Mouse (Mus musculus) CH12.LX (cell line): ENCODE results near the gene Vmn2r80.

Experiments used
- CHD2 ChIP-seq: IDR thresholded peaks from 2 replicates; pipeline ENCODE4 v1.6.1; 2011; ENCODE audit warnings: low read length, improper control_type of control experiment
- CTCF ChIP-seq, 2 experiments: IDR thresholded peaks in 1 of 2; conservative IDR thresholded peaks in 1 of 2; 2 replicates each; pipeline ENCODE4 v1.5.1; 2011 to 2012; ENCODE audit warnings: low read depth in 2 of 2, low read length in 2 of 2, improper control_type of control experiment in 1 of 2, inconsistent platforms in 1 of 2, mild to moderate bottlenecking in 1 of 2, moderate library complexity in 1 of 2
- E2F4 ChIP-seq: IDR thresholded peaks from 2 replicates; pipeline ENCODE4 v1.6.1; 2011; ENCODE audit warnings: low read depth, low read length, improper control_type of control experiment; ENCODE audit not compliant: insufficient replicate concordance
- ELF1 ChIP-seq: IDR thresholded peaks from 2 replicates; pipeline ENCODE4 v1.6.1; 2014; ENCODE audit warnings: low read depth, mild to moderate bottlenecking, inconsistent platforms, low read length, improper control_type of control experiment
- GABPA ChIP-seq: IDR thresholded peaks from 2 replicates; pipeline ENCODE4 v1.6.1; 2012; ENCODE audit warnings: low read depth, low read length, improper control_type of control experiment, inconsistent platforms; ENCODE audit not compliant: insufficient replicate concordance
- HCFC1 ChIP-seq: IDR thresholded peaks from 2 replicates; pipeline ENCODE4 v1.6.1; 2012; ENCODE audit warnings: low read depth, mild to moderate bottlenecking, inconsistent platforms, low read length, improper control_type of control experiment
- JUN ChIP-seq: IDR thresholded peaks from 2 replicates; pipeline ENCODE4 v1.6.1; 2011; ENCODE audit warnings: low read depth, mild to moderate bottlenecking, low read length, improper control_type of control experiment, moderate library complexity; ENCODE audit not compliant: insufficient read depth
- KAT2A ChIP-seq: IDR thresholded peaks from 2 replicates; pipeline ENCODE4 v1.6.1; 2012; ENCODE audit warnings: low read length, improper control_type of control experiment, inconsistent platforms; ENCODE audit not compliant: insufficient replicate concordance
- MAZ ChIP-seq: IDR thresholded peaks from 2 replicates; pipeline ENCODE4 v1.6.1; 2012; ENCODE audit warnings: low read depth, mild to moderate bottlenecking, inconsistent platforms, low read length, improper control_type of control experiment, moderate library complexity
- MXI1 ChIP-seq: IDR thresholded peaks from 2 replicates; pipeline ENCODE4 v1.6.1; 2011; ENCODE audit warnings: mild to moderate bottlenecking, low read depth, low read length, improper control_type of control experiment
- POLR2A ChIP-seq: IDR thresholded peaks from 2 replicates; pipeline ENCODE4 v1.6.1; 2011; ENCODE audit warnings: low read depth, mild to moderate bottlenecking, improper control_type of control experiment, low read length
- POLR2AphosphoS2 ChIP-seq: IDR thresholded peaks from 2 replicates; pipeline ENCODE4 v1.6.1; 2011; ENCODE audit warnings: low read depth, low read length, improper control_type of control experiment
- USF2 ChIP-seq: conservative IDR thresholded peaks from 2 replicates; pipeline ENCODE4 v1.6.1; 2011; ENCODE audit warnings: low read depth, low read length, improper control_type of control experiment

DNA sequence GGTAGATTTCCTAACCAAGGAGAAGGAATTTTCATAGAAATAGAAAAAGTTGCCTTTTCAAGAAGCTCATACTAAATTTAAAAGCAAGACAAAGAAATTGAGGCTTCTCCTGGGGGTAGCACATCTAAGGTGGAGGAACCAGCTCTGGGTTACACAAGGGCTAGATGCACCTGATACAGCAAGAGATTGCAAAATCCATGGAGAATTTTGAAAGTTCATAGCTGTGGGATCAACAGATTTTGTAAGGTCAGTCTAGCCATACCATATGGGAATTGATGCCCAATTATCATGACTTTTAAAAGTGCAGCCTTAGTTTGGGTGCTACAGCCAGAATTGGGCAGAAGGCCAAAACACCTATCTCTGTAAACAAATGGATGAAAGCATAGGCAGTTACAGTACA, 71.9 kb downstream of the Vmn2r80 start:
- TF ChIP-seq ELF1 (no peak), E2F4 (no peak), JUN (no peak), MXI1 (no peak), POLR2A (no peak), KAT2A (no peak), POLR2AphosphoS2 (no peak), CHD2 (no peak), USF2 (no peak), CTCF (conservative IDR thresholded peaks at IDR 0.05 in 1 of 2, IDR thresholded peaks at IDR 0.05 in 1 of 2; ENCODE audit: low read depth in 2 of 2, low read length in 2 of 2) (no peak), GABPA (no peak), HCFC1 (no peak), MAZ (no peak)
